Mouse (Mus musculus) limb, embryonic 13.5 days (tissue): ENCODE data around the gene Calm3. TPM values are rescaled to one million over a fixed set of nuclear protein-coding genes. Genes with fewer than 3 reads are reported as not detected.

Experiments
- ATAC-seq: fragments of 200-750 bp; cut with Nextera tagmentation; 2 replicates; pipeline ENCODE4 v1.8.0; 2017; ENCODE audit warnings: low read depth, moderate number of reproducible peaks, moderate TSS enrichment; ENCODE audit not compliant: low FRiP score
- H3K27ac ChIP-seq: fragments of 300-500 bp; sonication (generic); 2 replicates; pipeline ENCODE4 v1.5.1; 2015; ENCODE audit warnings: inconsistent platforms, mild to moderate bottlenecking, moderate library complexity
- H3K27me3 ChIP-seq: fragments of 300-500 bp; sonication (generic); 2 replicates; pipeline ENCODE4 v1.6.1; 2015; ENCODE audit warnings: mild to moderate bottlenecking, inconsistent platforms
- H3K36me3 ChIP-seq: fragments of 300-500 bp; sonication (generic); 2 replicates; pipeline ENCODE4 v1.6.1; 2015; ENCODE audit warnings: inconsistent platforms, mild to moderate bottlenecking, moderate library complexity
- H3K4me1 ChIP-seq: fragments of 300-500 bp; sonication (generic); 2 replicates; pipeline ENCODE4 v1.6.1; 2015; ENCODE audit warnings: inconsistent platforms
- H3K4me2 ChIP-seq: fragments of 300-500 bp; sonication (generic); replicated peaks from 2 replicates; pipeline ENCODE4 v1.6.1; 2015; ENCODE audit warnings: inconsistent platforms, mild to moderate bottlenecking, moderate library complexity
- H3K4me3 ChIP-seq: fragments of 300-500 bp; sonication (generic); 2 replicates; pipeline ENCODE4 v1.5.1; 2015; ENCODE audit warnings: moderate library complexity, mild to moderate bottlenecking, inconsistent platforms
- H3K9ac ChIP-seq: fragments of 300-500 bp; sonication (generic); 2 replicates; pipeline ENCODE4 v1.6.1; 2015; ENCODE audit warnings: mild to moderate bottlenecking, inconsistent platforms
- H3K9me3 ChIP-seq: fragments of 300-500 bp; sonication (generic); 2 replicates; pipeline ENCODE4 v1.6.1; 2016; ENCODE audit warnings: inconsistent platforms
- WGBS: fragments of 180-500 bp; shearing (Covaris S2); methylation state at CpG from one replicate; pipeline ENCODE4 v1.1.7; 2015; 5-methylcytosine and 5-hydroxymethylcytosine counted together
- polyA plus RNA-seq: library from polyadenylated mRNA; unstranded; fragments of >200 nt; fragmentation: Nextera tagmentation; extraction: Ambion mirVana; gene quantifications from 2 replicates; pipeline ENCODE4 v1.2.1, GENCODE M21; 2015

Calm3 gene
- polyA plus RNA-seq, 1 experiment from 2014 or later, result 103 TPM

GRCm38 (mm10) chr7:16876006-16876405 is 47.9 kb downstream of the Calm3 start:
- Histone ChIP-seq H3K4me3 (peak overlapping the region; percentile 94), H3K9ac (peak overlapping the region; percentile 93), H3K27me3 (no peaks in the 10 kb centered on the region), H3K9me3 (no peaks in the 10 kb centered on the region), H3K27ac (peak overlapping the region; percentile 93), H3K36me3 (peaks cover 33% of the 10 kb centered on the region), H3K4me1 (peaks cover 33% of the 10 kb centered on the region), H3K4me2 (peak overlapping the region; percentile 91)
- WGBS, result 4% methylated on average over 11 of the region's 11 CpGs
- no peak for ATAC-seq

DNA sequence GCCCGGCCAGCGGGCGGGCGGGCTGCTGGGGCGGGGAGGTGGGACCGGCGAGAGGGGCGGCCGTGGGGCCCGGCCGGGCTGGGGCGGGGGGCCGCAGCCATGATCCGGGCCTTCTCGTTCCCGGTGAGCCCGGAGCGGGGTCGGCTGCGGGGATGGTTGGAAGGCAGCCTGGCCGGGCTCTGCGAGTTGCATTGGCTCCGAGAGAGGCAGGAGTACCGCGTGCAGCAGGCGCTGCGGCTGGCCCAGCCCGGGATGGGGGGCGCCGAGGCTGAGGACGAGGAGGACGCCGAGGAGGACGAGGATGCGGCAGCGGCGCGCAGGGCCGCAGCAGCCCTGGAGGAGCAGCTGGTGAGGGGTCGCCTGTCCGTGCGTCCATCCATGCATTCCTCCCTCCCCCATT is 48.6 kb downstream of the Calm3 start:
- Histone ChIP-seq H3K4me2 (peak overlapping the region; percentile 91), H3K27me3 (no peaks in the 10 kb centered on the region), H3K4me3 (peak overlapping the region; percentile 94), H3K9me3 (no peaks in the 10 kb centered on the region), H3K27ac (peak overlapping the region; percentile 93), H3K9ac (peak overlapping the region; percentile 93), H3K4me1 (peaks cover 26% of the 10 kb centered on the region), H3K36me3 (peaks cover 38% of the 10 kb centered on the region)
- no peak for ATAC-seq
- WGBS, result under 1% methylated on average over 41 of the region's 42 CpGs

DNA sequence AGATGAGACGGTGACA is 48.8 kb downstream of the Calm3 start, which contains the start of gene Dact3:
Gene Dact3 (plus strand): TSS at position 8 of the 16 bp plus-strand sequence.
- ATAC-seq, result no peak
- Histone ChIP-seq H3K27me3 (no peaks in the 10 kb centered on the region), H3K9ac (peak within 1 kb of the TSS; percentile 93), H3K36me3 (peaks cover 38% of the 10 kb centered on the region), H3K4me2 (peak within 1 kb of the TSS; percentile 91), H3K4me1 (peaks cover 24% of the 10 kb centered on the region), H3K27ac (peak within 1 kb of the TSS; percentile 93), H3K4me3 (peak within 1 kb of the TSS; percentile 94), H3K9me3 (no peaks in the 10 kb centered on the region)
- WGBS, result 0% methylated on average over 1 of the region's 1 CpGs

GRCm38 (mm10) chr7:16874756-16875309 is 49.1 kb downstream of the Calm3 start:
- H3K27me3 ChIP-seq, result no peaks in the 10 kb centered on the region
- no peak overlapping the region for H3K9ac ChIP-seq
- peak overlapping the region; percentile 94 for H3K4me3 ChIP-seq
- no peaks in the 10 kb centered on the region for H3K9me3 ChIP-seq
- 0% methylated on average over 33 of the region's 33 CpGs for WGBS
- peak overlapping the region; percentile 93 for H3K27ac ChIP-seq
- peak; percentile 95 for ATAC-seq
- peaks cover 40% of the 10 kb centered on the region for H3K36me3 ChIP-seq
- H3K4me2 ChIP-seq, result peak overlapping the region; percentile 91
- peaks cover 24% of the 10 kb centered on the region for H3K4me1 ChIP-seq

- Histone ChIP-seq H3K4me3 (peak overlapping the region; percentile 38), H3K4me2 (peak overlapping the region; percentile 91), H3K4me1 (peaks cover 26% of the 10 kb centered on the region), H3K27ac (peak overlapping the region; percentile 93), H3K9ac (no peak overlapping the region), H3K36me3 (peaks cover 42% of the 10 kb centered on the region), H3K27me3 (no peaks in the 10 kb centered on the region), H3K9me3 (no peaks in the 10 kb centered on the region)
- WGBS, result 4% methylated on average over 17 of the region's 17 CpGs
- ATAC-seq, result no peak
Measured at GRCm38 (mm10) chr7:16874190-16874589, 49.7 kb downstream of the Calm3 start.

DNA sequence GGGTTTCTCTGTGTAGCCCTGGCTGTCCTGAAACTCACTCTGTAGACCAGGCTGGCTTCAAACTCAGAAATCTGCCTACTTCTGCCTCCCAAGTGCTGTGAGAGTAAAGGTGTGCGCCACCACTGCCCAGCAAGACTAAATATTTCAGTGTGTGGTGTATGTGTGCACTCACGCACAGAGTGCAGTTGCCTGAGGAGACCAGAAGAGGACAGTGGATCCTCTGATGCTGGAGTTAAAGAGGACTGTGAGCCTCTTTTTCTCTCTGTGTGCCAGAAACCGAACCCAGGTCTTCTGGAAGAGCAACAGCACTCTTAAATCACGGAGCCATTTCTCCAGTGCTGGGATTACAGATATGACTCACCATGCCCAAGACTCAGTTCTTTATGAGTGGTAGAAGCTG is 50.5 kb downstream of the Calm3 start:
- H3K4me1 ChIP-seq, result peaks cover 24% of the 10 kb centered on the region

DNA sequence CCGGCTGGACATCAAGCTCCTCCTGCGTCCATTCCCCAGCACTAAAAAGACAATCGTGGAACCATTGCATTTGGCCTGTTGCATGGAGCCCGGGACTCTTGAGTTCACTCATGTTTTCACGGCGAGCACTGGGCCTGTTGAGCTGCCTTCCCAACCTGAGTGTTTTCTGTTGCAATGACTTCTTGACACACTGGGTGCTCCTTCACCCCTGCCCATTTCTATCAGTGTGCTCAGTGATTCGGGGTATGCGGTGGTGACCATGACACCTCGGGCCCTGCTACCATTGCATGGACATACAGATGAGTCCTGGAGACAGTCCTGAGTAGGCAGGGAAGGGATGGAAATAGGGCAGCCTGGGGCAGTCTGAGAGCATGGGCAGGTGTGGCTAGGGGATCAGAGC is 51.4 kb downstream of the Calm3 start:
- H3K4me3 ChIP-seq, result no peak overlapping the region
- H3K36me3 ChIP-seq, result peaks cover 41% of the 10 kb centered on the region
- 91% methylated on average over 9 of the region's 9 CpGs for WGBS
- H3K27me3 ChIP-seq, result no peaks in the 10 kb centered on the region
- H3K27ac ChIP-seq, result no peak overlapping the region
- H3K9ac ChIP-seq, result no peak overlapping the region
- ATAC-seq, result no peak
- H3K9me3 ChIP-seq, result no peaks in the 10 kb centered on the region
- H3K4me2 ChIP-seq, result no peak overlapping the region
- H3K4me1 ChIP-seq, result peaks cover 21% of the 10 kb centered on the region

More for the DNA sequence above, 50.5 kb downstream of the Calm3 start:
- Histone ChIP-seq H3K9me3 (no peaks in the 10 kb centered on the region), H3K4me2 (no peak overlapping the region), H3K27me3 (no peaks in the 10 kb centered on the region), H3K4me3 (no peak overlapping the region), H3K27ac (no peak overlapping the region), H3K36me3 (peaks cover 39% of the 10 kb centered on the region), H3K9ac (no peak overlapping the region)
- 90% methylated on average over 4 of the region's 4 CpGs for WGBS
- no peak for ATAC-seq

GRCm38 (mm10) chr7:16871600-16871999 is 52.3 kb downstream of the Calm3 start:
- 78% methylated on average over 10 of the region's 10 CpGs for WGBS
- Histone ChIP-seq H3K27me3 (no peaks in the 10 kb centered on the region), H3K4me2 (no peak overlapping the region), H3K9me3 (no peaks in the 10 kb centered on the region), H3K9ac (no peak overlapping the region), H3K36me3 (peaks cover 49% of the 10 kb centered on the region), H3K4me1 (peaks cover 13% of the 10 kb centered on the region), H3K4me3 (no peak overlapping the region), H3K27ac (0 out of 2 replicates have a peak overlapping the region, but pooled peaks have one; percentile 22)
- ATAC-seq, result no peak

DNA sequence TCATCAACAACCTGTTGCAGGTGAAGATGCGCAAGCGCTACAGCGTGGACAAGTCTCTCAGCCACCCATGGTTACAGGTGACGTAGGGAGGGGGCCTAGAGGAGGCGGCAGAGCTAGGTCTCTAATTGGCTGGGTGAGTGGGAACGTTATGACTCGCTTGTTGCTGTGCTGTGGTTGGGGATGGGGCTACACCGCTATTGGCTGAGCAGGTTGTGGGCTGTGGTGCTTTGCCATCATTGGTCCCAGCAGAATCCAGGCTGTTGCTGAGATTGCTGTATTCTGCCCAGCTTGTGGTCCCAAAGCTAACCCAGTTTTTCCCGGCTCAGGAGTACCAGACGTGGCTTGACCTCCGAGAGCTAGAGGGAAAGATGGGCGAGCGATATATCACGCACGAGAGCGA is 54.4 kb downstream of the Calm3 start:
- no peaks in the 10 kb centered on the region for H3K9me3 ChIP-seq
- 19% methylated on average over 16 of the region's 16 CpGs for WGBS
- peak overlapping the region; percentile 14; the same call in 1 of the 2 replicates for H3K9ac ChIP-seq
- peak; percentile 91 for ATAC-seq
- 0 out of 2 replicates have a peak overlapping the region, but pooled peaks have one; percentile 28 for H3K27ac ChIP-seq
- peaks cover 12% of the 10 kb centered on the region for H3K4me1 ChIP-seq
- H3K27me3 ChIP-seq, result no peaks in the 10 kb centered on the region
- peak overlapping the region; percentile 27 for H3K4me3 ChIP-seq
- peaks cover 68% of the 10 kb centered on the region for H3K36me3 ChIP-seq
- H3K4me2 ChIP-seq, result peak overlapping the region; percentile 56

DNA sequence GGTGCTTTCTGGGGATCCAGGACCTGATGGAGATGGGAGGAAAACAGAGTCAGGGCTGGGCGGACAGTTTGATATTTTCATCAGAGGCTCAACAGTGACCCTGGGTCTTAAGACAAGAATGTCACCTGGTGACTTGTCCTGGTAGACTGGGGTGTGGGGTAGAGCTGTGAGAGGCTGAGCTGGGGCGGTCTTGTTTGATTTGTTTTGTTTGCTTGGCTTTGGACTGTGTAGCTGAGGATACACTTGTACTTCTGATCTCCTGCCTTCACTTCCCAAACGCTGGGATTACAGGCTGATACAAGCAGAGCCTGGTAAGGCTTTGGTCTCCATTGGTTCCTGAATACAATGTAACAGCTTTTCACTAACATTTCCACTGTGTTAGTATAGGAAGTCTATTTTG is 56.4 kb downstream of the Calm3 start:
- ATAC-seq, result no peak
- peaks cover 84% of the 10 kb centered on the region for H3K36me3 ChIP-seq

More for the DNA sequence above, 56.4 kb downstream of the Calm3 start:
- Histone ChIP-seq H3K9ac (no peak overlapping the region), H3K9me3 (no peaks in the 10 kb centered on the region), H3K27ac (no peak overlapping the region), H3K4me1 (peaks cover 10% of the 10 kb centered on the region), H3K4me3 (no peak overlapping the region), H3K27me3 (no peaks in the 10 kb centered on the region), H3K4me2 (no peak overlapping the region)
- WGBS, result 79% methylated on average over 3 of the region's 3 CpGs

Other genes starting within 250 kb of the Calm3 start
- not detected in 2 replicates for gene Ceacam15, start 248.4 kb downstream of the Calm3 start, polyA plus RNA-seq
- gene Ceacam9, start 202.2 kb downstream of the Calm3 start, polyA plus RNA-seq, result not detected in 2 replicates
- gene Ap2s1, start 185.7 kb downstream of the Calm3 start, polyA plus RNA-seq, result 243 and 265 TPM in 2 replicates
- gene Slc1a5, start 142.8 kb downstream of the Calm3 start, polyA plus RNA-seq, result 33.1 and 35.5 TPM in 2 replicates
- gene Strn4, start 108.2 kb downstream of the Calm3 start, polyA plus RNA-seq, result 117 and 124 TPM in 2 replicates
- gene Fkrp, start 107.4 kb downstream of the Calm3 start, polyA plus RNA-seq, result 32.4 and 33.3 TPM in 2 replicates
- gene Prkd2, start 81.2 kb downstream of the Calm3 start, polyA plus RNA-seq, result 20.8 and 20.9 TPM in 2 replicates
- gene Dact3, start 48.8 kb downstream of the Calm3 start, polyA plus RNA-seq, result 5.1 and 6.1 TPM in 2 replicates
- gene Gng8, start 32.3 kb downstream of the Calm3 start, polyA plus RNA-seq, result 15.4 and 16.0 TPM in 2 replicates
- gene Ptgir, start 17.6 kb downstream of the Calm3 start, polyA plus RNA-seq, result 2.0 TPM in 2 replicates
- gene Pnmal2, start 20.6 kb upstream of the Calm3 start, polyA plus RNA-seq, result 22.7 and 23.4 TPM in 2 replicates
- gene Pnmal1, start 35.6 kb upstream of the Calm3 start, polyA plus RNA-seq, result 1.00 and 1.0 TPM in 2 replicates
- 0.27 and 0.31 TPM in 2 replicates for gene Gm42372, start 59.0 kb upstream of the Calm3 start, polyA plus RNA-seq
- 33.0 and 33.1 TPM in 2 replicates for gene Ccdc8, start 68.6 kb upstream of the Calm3 start, polyA plus RNA-seq
- 115 and 118 TPM in 2 replicates for gene Ppp5c, start 103.8 kb upstream of the Calm3 start, polyA plus RNA-seq
- gene Hif3a, start 138.3 kb upstream of the Calm3 start, polyA plus RNA-seq, result 12.9 and 14.9 TPM in 2 replicates
- 0.06 and 0.17 TPM in 2 replicates for gene Psg16, start 149.9 kb upstream of the Calm3 start, polyA plus RNA-seq
- not detected in 2 replicates for gene Ceacam3, start 226.2 kb upstream of the Calm3 start, polyA plus RNA-seq